Mouse (Mus musculus) small intestine, adult 2 months (tissue): Measurements from ENCODE around the gene Kcne3. TPM values are rescaled to one million over a fixed set of nuclear protein-coding genes. Genes with fewer than 3 reads are reported as not detected.

ENCODE experiments used
- H3K27ac ChIP-seq: fragments of 200-500 bp; 2 replicates; pipeline ENCODE4 v1.5.1; 2012; ENCODE audit warnings: low read depth, low read length, control low read depth, inconsistent platforms; ENCODE audit not compliant: insufficient read depth
- H3K27me3 ChIP-seq: fragments of 200-500 bp; 2 replicates; pipeline ENCODE4 v1.6.1; 2012; ENCODE audit warnings: mild to moderate bottlenecking, moderate library complexity, low read length, inconsistent platforms; ENCODE audit not compliant: control insufficient read depth, insufficient read depth
- H3K36me3 ChIP-seq: fragments of 200-500 bp; 2 replicates; pipeline ENCODE4 v1.6.1; 2012; ENCODE audit warnings: mild to moderate bottlenecking, low read length, control low read depth, inconsistent platforms; ENCODE audit not compliant: control insufficient read depth, insufficient read depth
- H3K4me1 ChIP-seq: fragments of 200-500 bp; 2 replicates; pipeline ENCODE4 v1.6.1; 2012; ENCODE audit warnings: low read length, inconsistent platforms, mixed read lengths; ENCODE audit not compliant: control insufficient read depth, insufficient read depth, insufficient read length
- H3K4me3 ChIP-seq: fragments of 200-500 bp; 2 replicates; pipeline ENCODE4 v1.5.1; 2012; ENCODE audit warnings: low read depth, mild to moderate bottlenecking, control low read depth, inconsistent platforms, low read length, moderate library complexity
- CTCF ChIP-seq: fragments of 200-500 bp; IDR thresholded peaks from 2 replicates; pipeline ENCODE4 v1.5.1; 2012; ENCODE audit warnings: low read depth, mild to moderate bottlenecking, control low read depth, inconsistent platforms, low read length, moderate library complexity, mixed read lengths; ENCODE audit not compliant: insufficient replicate concordance, insufficient read length; ENCODE audit errors: extremely low read depth
- POLR2A ChIP-seq: fragments of 200-500 bp; IDR thresholded peaks from 2 replicates; pipeline ENCODE4 v1.6.1; 2012; ENCODE audit warnings: low read depth, mild to moderate bottlenecking, control low read depth, inconsistent platforms, low read length, moderate library complexity
- WGBS: fragments of 180-500 bp; shearing (Covaris S2); methylation state at CpG from one replicate; pipeline ENCODE4 v1.1.7; 2018; 5-methylcytosine and 5-hydroxymethylcytosine counted together
- polyA plus RNA-seq: library from polyadenylated mRNA; depleted of rRNA; stranded (reverse); fragments of >200 nt; gene quantifications from 2 replicates; pipeline ENCODE4 v1.2.3, GENCODE M21; 2012

Gene Kcne3
- polyA plus RNA-seq, 1 experiment, result 94.9 TPM

DNA sequence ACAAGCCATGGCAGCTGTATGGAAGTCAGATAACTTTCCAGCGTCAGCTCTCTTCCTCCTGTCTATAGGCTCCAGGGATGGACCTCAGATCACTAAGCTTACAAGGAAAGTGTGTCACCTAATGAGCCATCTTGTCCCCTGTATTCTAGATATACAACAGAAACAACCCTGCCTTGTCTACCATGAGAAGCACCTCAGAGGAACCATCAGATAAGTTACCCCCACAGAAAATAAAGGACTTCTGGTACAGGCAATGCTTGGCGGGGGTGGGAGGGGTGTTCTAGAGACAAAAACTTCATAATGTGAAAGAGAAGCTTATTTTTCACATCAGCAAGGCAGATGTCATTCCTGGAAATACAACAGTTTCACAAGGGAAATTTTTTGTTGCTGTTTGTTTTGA, 29.8 kb downstream of the Kcne3 start:
- no peaks in the 10 kb centered on the region for H3K27me3 ChIP-seq
- H3K4me3 ChIP-seq, result no peak overlapping the region
- H3K36me3 ChIP-seq, result no peaks in the 10 kb centered on the region
- WGBS, result 89% methylated on average over 2 of the region's 2 CpGs
- H3K27ac ChIP-seq, result no peak overlapping the region
- no peak for TF ChIP-seq POLR2A
- TF ChIP-seq CTCF, result no peak
- H3K4me1 ChIP-seq, result no peaks in the 10 kb centered on the region

DNA sequence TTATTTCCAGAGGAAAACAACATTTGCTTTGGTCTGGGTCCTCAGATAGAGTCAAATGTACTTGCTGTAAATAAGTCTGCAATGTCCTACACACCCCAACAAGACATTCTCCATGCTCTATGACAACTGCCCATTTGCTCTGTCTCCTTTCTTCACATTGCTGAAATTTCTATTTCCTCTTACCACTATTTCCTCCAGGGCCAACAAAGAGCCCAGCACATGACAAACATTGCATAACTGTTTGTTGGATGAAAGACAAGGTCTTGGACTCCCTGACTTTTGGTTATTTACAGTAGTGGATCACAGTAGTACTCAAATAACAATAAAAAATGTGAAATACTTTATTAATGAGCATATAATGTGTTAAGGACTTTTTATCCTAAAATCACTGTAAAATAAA, 31.6 kb downstream of the Kcne3 start:
- H3K4me1 ChIP-seq, result no peaks in the 10 kb centered on the region
- no peaks in the 10 kb centered on the region for H3K27me3 ChIP-seq
- TF ChIP-seq POLR2A (no peak), CTCF (no peak)
- H3K4me3 ChIP-seq, result no peak overlapping the region
- H3K36me3 ChIP-seq, result no peaks in the 10 kb centered on the region
- H3K27ac ChIP-seq, result no peak overlapping the region

DNA sequence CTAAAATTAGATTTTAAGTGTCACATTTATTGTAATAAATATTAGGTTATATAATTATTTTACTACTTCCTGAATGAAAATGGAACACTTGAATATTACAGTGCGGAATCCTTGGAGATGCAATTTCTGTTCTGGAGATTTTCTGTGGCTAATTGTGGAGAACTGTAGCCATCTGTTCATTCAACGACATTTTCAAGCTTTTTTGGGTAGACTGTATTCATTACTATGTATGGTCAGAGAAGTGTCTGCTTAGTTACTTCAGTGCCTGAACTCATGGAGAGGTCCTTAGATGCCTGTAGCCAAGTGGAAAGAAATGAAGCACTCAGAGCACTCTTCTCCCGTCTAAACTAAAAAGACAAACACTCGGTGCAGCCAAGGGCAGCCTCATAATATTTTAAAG, 38.0 kb downstream of the Kcne3 start:
- 74% methylated on average over 4 of the region's 4 CpGs for WGBS
- no peaks in the 10 kb centered on the region for H3K4me1 ChIP-seq
- no peak for TF ChIP-seq CTCF
- TF ChIP-seq POLR2A, result no peak
- H3K27me3 ChIP-seq, result no peaks in the 10 kb centered on the region
- H3K4me3 ChIP-seq, result no peak overlapping the region
- H3K27ac ChIP-seq, result no peak overlapping the region
- H3K36me3 ChIP-seq, result no peaks in the 10 kb centered on the region

DNA sequence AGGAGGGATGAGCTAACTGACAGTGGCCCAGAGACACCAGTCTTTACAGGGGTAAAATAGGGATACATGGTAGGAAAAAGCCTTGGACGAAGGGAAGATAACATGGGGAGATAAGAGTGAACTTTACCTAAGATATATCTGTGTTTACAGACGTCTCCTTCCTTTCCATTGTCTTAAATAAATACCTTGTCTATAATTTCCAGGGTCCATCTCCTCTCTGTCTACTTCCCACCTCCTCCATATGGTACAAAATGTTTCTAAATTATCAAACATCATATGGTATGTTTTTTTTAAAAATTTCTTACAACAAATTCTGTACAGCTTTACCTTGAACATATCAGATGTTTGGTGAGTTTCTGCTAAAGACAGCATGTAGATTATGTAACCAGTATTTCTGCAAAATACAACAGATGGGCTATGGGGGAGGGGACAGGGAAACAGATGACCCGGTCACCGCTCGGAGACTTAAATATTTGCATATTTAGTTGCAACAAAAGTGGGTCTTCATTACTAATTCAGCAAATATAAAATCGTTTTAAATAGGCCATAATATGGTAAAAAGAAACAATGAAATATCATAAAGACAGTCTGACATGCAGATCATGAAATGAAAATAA, 38.9 kb downstream of the Kcne3 start:
- Histone ChIP-seq H3K36me3 (no peaks in the 10 kb centered on the region), H3K4me3 (no peak overlapping the region), H3K4me1 (no peaks in the 10 kb centered on the region), H3K27ac (no peak overlapping the region), H3K27me3 (no peaks in the 10 kb centered on the region)
- WGBS, result 52% methylated on average over 6 of the region's 6 CpGs
- TF ChIP-seq POLR2A (no peak), CTCF (no peak)

DNA sequence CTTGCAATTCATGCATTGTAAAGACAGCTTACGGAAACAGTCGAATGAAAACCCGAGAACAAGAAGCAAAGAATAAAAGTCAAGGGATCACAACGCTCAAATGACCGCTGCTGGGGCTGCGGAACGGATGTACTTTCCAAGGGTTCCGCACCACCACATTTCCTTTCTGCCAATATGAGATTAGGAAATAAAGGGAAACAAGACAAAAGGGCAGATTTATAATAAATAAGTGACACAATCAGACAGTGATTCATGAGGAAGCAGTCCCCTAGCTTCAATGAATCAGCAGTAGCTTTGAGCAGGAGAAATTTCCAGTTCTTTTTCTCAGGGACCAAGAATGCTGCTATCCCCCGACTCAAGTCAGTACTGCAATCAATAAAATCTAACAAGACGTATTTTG, 39.7 kb downstream of the Kcne3 start:
- 69% methylated on average over 10 of the region's 10 CpGs for WGBS
- Histone ChIP-seq H3K27ac (no peak overlapping the region), H3K4me1 (no peaks in the 10 kb centered on the region), H3K36me3 (no peaks in the 10 kb centered on the region), H3K4me3 (no peak overlapping the region), H3K27me3 (no peaks in the 10 kb centered on the region)
- TF ChIP-seq POLR2A (no peak), CTCF (no peak)

DNA sequence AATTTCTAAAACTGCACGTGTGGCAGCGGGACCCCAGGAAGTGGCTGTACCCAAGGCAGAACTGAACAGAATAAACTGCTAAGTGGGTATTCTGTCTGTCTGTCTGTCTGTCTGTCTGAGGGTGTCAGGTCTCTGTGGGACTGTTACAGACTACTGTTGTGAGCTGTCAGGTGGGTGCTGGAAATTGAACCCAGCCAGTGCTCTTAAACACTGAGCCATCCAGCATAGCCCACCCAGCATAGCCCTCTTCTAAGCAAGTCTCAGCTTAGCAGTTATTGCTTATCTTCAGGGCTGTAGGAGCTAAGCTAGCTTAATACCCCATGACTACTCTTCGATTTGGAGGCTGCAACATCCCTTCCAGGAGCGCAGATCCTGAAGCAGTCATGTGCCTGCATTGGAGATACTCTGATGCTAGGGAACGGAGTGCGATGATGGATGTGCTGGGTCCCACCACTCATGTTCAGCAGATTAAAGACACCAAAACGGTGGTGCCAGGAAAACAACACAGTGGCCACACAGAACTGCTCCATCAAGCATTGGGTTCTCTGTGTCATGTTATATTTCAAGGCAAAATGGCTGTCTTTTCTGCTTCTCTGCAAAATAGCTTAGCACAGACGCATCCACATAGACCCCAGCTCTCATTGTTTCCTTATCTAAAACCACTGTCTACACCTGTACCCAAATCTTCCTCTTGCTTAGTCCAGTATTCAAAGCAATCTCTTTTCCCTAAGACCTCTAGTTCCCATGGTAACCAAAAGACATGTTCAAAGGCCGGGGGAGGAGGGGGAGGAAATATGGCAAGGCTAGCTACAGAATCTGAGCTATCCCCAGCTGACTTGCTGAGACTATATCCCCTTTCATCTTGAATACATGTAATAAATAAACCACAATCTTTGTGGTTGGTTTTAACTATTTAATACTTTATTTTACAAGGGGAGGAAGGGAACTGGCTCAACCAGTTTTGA, 40.6 kb downstream of the Kcne3 start:
- TF ChIP-seq POLR2A, result no peak
- 76% methylated on average over 9 of the region's 9 CpGs for WGBS
- H3K4me1 ChIP-seq, result no peaks in the 10 kb centered on the region
- H3K27me3 ChIP-seq, result no peaks in the 10 kb centered on the region
- no peak overlapping the region for H3K4me3 ChIP-seq
- H3K27ac ChIP-seq, result no peak overlapping the region
- no peaks in the 10 kb centered on the region for H3K36me3 ChIP-seq

DNA sequence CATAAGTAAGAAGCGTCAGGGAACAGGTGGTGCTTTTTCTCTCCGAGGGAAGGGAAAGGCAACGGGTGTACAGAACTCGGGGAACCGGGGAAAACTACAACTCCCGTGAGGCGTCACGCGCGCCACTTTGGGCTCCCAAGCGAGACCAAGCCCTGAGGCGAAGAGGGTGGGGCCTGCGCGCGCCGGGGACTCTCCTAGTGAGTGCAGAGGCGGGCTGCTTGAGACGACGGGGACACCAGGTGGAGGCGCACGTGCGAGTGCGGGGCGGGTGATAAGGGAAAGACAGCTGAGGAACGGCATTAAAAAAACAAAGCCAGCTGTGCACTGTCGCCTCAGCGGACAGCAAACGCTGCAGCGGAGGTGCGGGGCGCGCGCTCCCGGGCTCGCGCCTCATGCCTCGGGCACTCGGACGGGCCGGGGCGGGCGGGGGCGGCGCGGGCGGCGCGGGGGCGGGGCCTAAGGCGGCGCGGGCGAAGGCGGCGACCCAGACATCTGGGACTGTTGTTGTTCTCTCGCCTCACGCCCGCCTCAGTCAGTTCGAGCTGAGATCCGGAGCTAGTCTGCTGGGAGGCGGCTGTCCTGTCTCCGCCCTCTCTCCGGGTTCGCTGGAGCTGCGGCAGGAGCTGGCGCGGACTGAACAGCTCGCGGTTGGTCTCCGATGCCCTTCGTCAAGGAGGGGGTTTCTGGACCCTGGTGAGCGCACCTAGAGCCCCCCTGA, 51.0 kb downstream of the Kcne3 start, which contains the start of gene Pgm2l1:
Pgm2l1 (plus strand) TSS at position 237 of the 718 bp plus-strand sequence.
- 0 out of 2 replicates have a peak, but pooled peaks cover 2% of the 10 kb centered on the region for H3K4me1 ChIP-seq
- TF ChIP-seq POLR2A, result peak; percentile 72
- no peak for TF ChIP-seq CTCF
- peak within 1 kb of the TSS; percentile 79 for H3K27ac ChIP-seq
- H3K4me3 ChIP-seq, result peak within 1 kb of the TSS; percentile 74
- under 1% methylated on average over 72 of the region's 72 CpGs for WGBS
- no peaks in the 10 kb centered on the region for H3K27me3 ChIP-seq
- no peaks in the 10 kb centered on the region for H3K36me3 ChIP-seq
